Mouse (Mus musculus): ENCODE data around the gene Kcmf1. TPM values are rescaled to one million over a fixed set of nuclear protein-coding genes. Genes with fewer than 3 reads are reported as not detected.

Kcmf1 gene
- total RNA-seq (2021) (100 to 1,000 TPM in 1 of 2 experiments, 10 to 100 TPM in 1; 77.9 to 108 TPM), polyA plus RNA-seq (2012; rRNA removed) (213 and 217 TPM in 2 replicates)
- long read RNA-seq, transcript Kcmf1-204 (7 exons, 1,743 nt) = minor isoform, 6 of 73 reads
- long read RNA-seq, transcript Kcmf1-201 (7 exons, 3,251 nt) = major isoform, 56 of 73 reads
- long read RNA-seq, partial matches to known transcripts = 6 of 73 reads
- long read RNA-seq, other reads (novel, unspliced or antisense) = 5 of 73 reads

GRCm38 (mm10) chr6:72899781-72900681 lies at the start of gene Kcmf1:
TSS of gene Kcmf1 (minus strand) at chr6:72899979.
- DNase-seq = peak; percentile 92

GRCm38 (mm10) chr6:72949161-72949756 lies 49.5 kb upstream of the Kcmf1 start:
- DNase-seq = no peak

DNA sequence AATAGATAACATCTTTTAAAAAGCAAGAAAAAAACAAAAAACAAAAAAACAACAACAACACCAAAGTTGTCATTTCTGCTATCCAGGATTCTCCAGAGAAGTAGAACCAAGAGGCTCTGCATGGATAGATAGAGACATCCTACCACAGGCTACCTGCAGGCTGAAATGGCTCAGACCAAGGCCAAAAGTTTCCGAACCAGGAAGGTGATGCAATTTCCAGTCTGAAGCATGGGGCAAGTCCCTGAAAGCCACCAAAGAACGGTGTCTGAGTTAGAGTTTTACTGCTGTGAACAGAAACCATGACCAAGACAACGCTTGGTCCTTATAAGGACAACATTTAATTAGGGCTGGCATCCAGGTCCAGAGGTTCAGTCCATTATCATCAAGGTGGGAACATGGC lies 48.6 kb upstream of the Kcmf1 start:
- DNase-seq = no peak

DNA sequence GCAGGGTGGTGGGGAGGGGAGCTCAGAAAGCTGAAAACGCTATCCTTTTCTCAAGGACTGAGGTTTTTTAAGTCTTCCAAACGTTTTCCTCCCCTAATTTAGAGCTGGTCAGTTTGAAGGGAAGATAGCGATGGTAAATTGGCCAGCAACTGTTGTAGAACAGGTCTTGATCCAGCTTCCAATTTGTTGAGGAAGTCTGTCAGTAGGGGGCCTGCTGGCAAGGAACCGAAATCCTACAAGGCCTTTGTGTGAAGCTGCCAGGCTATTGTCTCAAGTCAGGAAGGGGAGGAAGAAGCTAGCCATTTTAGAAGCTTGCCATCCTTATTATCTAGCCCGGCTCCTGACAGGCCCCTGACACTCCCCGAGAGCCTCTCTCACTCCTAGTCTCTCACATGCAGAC lies 48.2 kb upstream of the Kcmf1 start:
- DNase-seq = no peak

GRCm38 (mm10) chr6:72940493-72940892 lies 40.7 kb upstream of the Kcmf1 start:
- peak; percentile 62 for DNase-seq

DNA sequence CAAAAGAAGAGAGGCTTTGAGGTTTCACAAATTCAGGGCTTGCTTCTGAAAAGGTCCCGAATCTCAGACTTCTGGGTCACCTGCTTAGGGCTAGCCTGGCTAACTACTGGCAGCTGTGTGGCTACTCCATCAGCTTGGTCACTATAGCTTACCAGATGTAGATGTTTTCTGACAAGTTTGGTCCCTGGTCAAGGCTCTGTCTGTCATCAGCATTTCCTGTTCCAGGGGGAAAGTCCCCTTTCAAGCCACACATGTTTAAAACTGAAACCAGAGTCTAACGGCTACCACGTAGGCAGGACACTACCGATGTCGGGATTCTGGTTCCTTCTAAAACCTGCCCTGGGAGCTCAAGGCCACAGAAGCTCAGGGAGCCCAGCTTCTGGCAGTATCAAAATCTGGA lies 38.1 kb upstream of the Kcmf1 start:
- no peak for DNase-seq

GRCm38 (mm10) chr6:72937430-72937829 lies 37.7 kb upstream of the Kcmf1 start:
- no peak for DNase-seq

DNA sequence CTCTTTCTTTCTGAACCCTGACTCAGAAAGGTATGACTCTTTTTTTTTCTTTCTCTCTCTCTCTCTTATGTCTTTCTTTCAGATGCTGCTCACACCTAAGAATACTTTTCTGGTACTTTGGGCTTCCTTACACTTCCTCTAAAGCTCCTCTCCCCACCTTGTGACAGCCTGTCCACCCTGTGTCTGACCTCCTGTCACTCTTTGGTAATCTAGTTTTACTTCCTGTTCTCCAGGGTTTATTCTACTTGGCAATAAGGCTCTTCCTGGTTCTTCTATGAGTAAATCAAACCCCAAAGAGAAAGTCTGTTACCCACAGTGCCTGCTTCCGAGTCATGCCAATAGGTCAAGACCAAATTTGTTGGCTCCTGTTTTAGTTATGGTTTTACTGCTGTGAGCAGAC lies 33.2 kb upstream of the Kcmf1 start:
- no peak for DNase-seq

- no peak for DNase-seq
These were observed 31.8 kb upstream of the Kcmf1 start for GRCm38 (mm10) chr6:72931533-72931932.

- peak; percentile 5 for DNase-seq
These were observed 30.1 kb upstream of the Kcmf1 start for GRCm38 (mm10) chr6:72929795-72930398.

GRCm38 (mm10) chr6:72926755-72927482 lies 27.1 kb upstream of the Kcmf1 start:
- DNase-seq = peak; percentile 81

DNA sequence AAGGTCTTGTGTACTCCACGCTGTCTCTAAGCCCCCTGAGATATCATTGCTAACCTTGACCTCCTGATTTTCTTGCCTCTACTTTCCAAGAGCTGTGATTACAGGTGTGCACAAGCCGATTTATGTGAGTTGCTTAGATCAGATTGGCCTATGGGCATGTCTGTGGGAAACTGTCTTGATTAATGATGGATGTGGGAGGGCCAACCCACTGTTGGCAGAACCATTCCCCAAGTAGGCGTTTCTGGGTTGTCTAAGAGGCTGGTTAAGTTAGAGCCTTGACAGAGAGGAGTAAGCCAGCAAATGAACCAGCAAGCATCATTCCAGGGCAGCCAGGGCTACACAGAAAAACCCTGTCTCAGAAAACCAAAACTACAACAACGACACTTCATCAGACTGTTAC lies 26.3 kb upstream of the Kcmf1 start:
- DNase-seq = no peak

GRCm38 (mm10) chr6:72923381-72923780 lies 23.6 kb upstream of the Kcmf1 start:
- DNase-seq = no peak

- DNase-seq = no peak
These were observed 21.3 kb upstream of the Kcmf1 start for GRCm38 (mm10) chr6:72921081-72921480.

- no peak for DNase-seq
These were observed 18.8 kb upstream of the Kcmf1 start for GRCm38 (mm10) chr6:72918510-72919033.

DNA sequence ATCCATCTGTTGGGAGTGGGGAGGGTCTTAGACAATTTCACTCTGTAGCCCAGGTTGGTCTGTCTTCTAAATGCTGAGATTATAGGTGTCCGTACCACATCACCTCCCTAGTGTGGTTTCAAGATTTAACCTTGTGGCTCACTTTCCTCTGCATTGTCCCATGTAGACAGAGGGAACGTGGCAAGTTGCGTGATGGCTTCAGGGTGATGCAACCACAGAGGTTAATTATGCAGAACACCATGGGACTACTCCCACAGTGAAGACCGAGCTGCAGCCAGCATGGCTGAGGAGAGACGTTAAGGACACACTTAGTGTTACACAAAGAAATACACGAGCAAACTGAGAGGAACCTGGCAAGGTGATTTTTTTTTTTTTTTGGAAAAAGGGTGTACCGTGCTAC lies 16.6 kb upstream of the Kcmf1 start:
- no peak for DNase-seq

DNA sequence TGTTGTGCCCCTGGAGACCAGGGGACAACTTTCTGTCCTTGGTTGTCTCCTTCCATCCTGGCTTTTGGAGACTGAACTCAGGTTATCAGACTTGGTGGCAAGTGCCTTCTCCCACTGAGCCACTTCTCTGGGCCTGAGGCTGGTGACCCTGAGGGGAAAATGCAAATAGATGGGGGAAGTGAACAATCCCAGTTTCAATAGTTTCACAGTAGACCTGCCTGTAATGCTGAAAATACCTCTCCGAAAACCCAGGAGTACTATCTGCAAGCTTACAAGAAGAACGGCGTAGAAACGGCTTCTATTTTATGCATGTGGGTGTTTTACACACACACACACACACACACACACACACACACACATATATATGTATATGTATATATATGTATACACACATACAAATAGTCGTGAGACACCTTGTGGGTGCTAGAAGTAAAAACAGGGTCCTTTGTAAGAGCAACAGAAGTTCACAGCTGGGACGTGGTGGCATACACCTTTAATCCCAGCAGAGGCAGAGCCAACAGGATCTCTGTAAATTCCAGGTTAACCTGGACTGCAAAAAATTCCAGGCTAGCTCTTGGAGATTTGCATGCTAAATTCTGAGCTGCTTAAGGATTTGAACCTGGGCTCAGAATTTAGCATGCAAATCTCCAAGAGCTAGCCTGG lies 14.4 kb upstream of the Kcmf1 start:
- no peak for DNase-seq

- no peak for DNase-seq
These were observed 11.5 kb upstream of the Kcmf1 start for GRCm38 (mm10) chr6:72911261-72911660.

- no peak for DNase-seq
These were observed 2.6 kb upstream of the Kcmf1 start for GRCm38 (mm10) chr6:72902254-72902990.

DNA sequence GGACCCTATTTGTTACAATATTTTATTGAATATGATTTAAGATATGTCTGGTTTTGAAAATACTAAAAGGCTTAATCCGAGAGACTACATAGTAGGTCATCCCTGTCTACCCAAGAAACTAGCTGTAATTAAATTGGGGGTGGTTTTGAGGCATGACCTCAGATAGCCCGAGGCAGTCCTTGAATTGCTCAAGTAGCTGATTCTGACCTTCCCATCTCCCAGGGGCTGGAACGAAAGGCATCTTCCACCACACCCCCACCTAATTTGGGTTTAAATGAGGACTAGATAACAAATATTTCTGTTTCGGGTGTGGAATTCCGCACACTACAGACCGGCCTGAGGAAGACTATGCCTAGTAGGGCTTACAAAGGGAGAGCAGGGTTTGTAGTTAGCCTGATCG lies 1.2 kb upstream of the Kcmf1 start:
- DNase-seq = no peak
